Mouse (Mus musculus): ENCODE results near the gene Pigm.
A peak's percentile ranks its signal among the peaks of the same experiment; 100 is the strongest.

The Pigm gene

GRCm38 (mm10) chr1:172376198-172376667 is at the start of gene Pigm:
TSS of gene Pigm (plus strand) at chr1:172376546.
- DNase-seq (ENCODE audit: low read depth, low spot score), result peak; percentile 99

DNA sequence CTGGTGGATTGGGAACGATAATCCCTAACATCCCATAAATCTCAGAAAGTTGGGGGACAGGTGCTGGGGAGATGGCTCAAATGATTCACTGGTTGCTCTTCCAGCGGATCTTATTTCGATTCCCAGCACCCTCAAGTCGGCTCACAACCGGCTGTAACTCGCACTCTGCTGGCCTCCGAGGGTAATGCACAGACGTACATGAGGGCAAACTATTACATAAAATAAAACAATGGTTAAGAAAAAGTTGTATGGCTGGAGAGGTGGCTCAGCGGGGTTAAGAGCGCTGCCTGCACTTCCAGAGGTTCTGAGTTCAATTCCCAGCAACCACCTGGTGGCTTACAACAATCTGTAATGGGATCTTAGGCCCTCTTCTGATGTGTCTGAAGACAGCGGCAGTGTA is 49.7 kb upstream of the Pigm start:
- DNase-seq (ENCODE audit: low read depth, low spot score), result peak; percentile 84

DNA sequence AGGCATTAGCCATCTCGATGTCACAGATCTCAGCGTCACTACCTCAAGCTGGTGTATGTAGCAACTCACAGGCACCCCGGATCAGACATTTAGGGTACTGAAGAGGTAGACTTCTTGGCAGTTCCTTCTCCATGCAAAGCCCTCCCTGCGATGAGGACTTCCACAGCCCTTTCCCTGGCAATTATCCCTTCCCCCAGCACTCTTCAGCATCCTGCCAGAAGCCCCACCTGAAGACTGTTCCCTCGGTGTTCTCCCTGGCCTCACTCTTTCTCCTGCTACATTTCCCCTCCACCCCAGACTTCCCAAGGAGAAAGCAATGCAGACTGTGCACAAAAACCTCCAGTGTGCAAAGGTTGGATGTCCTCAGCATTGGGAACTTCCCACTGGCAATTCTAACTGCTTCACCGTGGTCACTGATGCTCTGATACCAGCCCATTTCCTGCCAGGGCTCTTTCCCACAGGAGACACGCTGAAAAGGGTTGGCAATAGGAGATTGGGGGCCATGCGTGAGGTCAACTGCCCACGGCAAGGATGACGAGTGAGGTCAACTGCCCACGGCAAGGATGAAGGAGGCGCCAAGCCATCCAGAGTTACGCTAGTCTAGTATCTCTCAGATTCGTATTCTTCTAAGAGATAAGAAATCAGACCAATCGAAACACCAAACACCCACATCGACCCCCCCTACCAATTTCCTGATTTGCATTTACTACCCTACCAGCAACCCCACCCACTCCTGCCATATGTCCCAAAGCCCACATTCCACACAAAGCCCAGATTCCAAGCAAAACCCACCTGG is 48.9 kb upstream of the Pigm start:
- no peak for DNase-seq (ENCODE audit: low read depth, low spot score)

- no peak for DNase-seq (ENCODE audit: low read depth, low spot score)
Observed at GRCm38 (mm10) chr1:172328041-172328440, 48.3 kb upstream of the Pigm start.

GRCm38 (mm10) chr1:172328461-172328860 is 47.9 kb upstream of the Pigm start:
- DNase-seq (ENCODE audit: low read depth, low spot score), result no peak

- no peak for DNase-seq (ENCODE audit: low read depth, low spot score)
Observed at GRCm38 (mm10) chr1:172329131-172329530, 47.2 kb upstream of the Pigm start, which contains the start of gene Kcnj9. TSS of gene Kcnj9 (minus strand) at chr1:172329318.

- no peak for DNase-seq (ENCODE audit: low read depth, low spot score)
Observed at GRCm38 (mm10) chr1:172329616-172330015, 46.7 kb upstream of the Pigm start.

GRCm38 (mm10) chr1:172331422-172331947 is 44.9 kb upstream of the Pigm start:
- DNase-seq (ENCODE audit: low read depth, low spot score), result no peak

DNA sequence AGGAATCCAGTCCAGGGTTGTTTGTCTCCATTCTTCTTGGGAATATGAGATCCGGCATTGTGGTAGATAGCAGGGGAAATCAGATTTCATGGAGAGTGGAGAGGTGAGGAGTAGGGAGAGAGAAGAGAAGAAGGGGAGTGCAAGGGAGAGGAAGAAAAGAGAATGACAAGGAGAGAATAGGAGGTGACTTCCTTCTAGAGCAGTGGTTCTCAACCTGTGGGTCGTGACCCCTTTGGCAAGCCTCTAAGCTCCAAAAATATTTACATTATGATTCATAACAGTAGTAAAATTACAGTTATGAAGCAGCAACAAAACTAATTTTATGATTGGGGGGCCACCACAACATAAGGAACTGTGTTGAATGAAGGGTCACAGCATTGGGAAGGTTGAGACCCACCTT is 43.4 kb upstream of the Pigm start:
- no peak for DNase-seq (ENCODE audit: low read depth, low spot score)

GRCm38 (mm10) chr1:172333512-172333911 is 42.8 kb upstream of the Pigm start:
- DNase-seq (ENCODE audit: low read depth, low spot score), result no peak

DNA sequence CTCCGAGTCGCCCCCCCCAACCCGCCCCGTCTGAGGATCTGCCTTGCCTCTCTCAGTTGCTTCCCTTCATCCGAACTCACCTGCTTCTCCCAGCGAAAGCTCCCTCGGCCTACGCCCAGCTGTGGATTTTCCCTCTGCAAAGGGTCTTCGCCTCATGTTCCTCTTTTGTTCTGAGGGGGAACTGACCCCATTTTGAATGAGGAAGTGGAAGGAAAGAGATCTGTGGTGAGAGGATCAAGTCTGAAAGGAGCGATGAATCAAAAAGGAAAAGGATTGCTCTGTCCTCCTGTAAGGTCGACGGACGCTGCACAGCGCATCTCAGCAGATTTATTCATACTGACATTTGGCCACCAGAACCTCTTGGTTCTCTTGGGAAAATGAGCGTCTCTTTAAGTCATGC is 40.5 kb upstream of the Pigm start:
- DNase-seq (ENCODE audit: low read depth, low spot score), result no peak

GRCm38 (mm10) chr1:172337411-172338185 is 38.7 kb upstream of the Pigm start:
- DNase-seq (ENCODE audit: low read depth, low spot score), result no peak

DNA sequence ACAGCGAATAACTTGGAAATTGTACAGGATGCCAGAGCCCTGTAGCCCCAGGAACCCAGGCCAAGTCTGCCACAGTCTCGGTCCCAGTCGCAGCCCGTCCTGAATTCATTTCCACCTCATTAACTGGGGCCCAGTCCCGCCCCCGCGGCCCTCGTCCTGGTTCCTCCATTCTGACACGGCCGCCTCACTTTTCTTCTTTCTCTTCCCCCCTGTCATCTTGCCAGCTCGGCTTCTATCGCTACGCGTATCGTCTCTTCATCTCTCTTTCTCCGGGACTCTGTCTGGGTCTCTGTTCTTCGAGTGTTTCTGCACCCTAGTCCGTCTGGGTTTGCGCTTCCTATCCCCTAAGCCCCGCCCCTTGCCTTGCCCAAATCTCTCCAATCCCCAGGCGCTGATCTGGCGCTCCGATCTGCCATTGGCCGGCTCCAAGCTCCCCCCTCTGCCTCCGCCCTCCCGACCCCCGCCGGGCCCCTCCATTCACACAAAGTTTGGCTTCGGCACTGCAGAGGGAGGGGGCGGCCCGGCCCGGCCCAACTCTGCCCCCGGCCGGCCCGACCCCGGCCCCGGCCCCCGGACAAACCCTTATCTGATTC is 35.5 kb upstream of the Pigm start, which contains the start of gene Kcnj10:
Gene Kcnj10 (plus strand): TSS at position 482 of the 593 bp plus-strand sequence.
- DNase-seq (ENCODE audit: low read depth, low spot score), result peak; percentile 92

GRCm38 (mm10) chr1:172341386-172341785 is 35.0 kb upstream of the Pigm start:
- DNase-seq (ENCODE audit: low read depth, low spot score), result no peak

- DNase-seq (ENCODE audit: low read depth, low spot score), result no peak
Observed at GRCm38 (mm10) chr1:172342729-172343128, 33.6 kb upstream of the Pigm start.

DNA sequence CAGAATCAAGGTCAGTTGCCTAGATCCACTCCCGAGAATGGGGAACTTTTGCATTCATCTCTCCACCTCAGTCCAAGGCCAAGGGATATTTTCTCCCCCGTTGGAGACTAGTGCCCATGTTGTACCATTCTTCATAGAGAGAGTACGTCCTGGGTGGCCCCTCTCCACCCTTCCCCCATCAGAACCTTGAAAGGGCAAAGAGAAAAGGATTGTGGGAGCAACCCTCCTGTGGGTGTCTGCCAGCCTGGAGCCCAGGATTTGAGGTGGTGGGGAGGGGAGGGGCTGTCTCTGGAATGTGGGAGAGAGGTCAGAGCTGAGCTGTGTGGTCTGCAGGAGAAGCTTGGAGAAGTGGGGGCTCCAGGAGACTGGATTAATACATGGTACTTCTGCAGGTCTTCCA is 32.4 kb upstream of the Pigm start:
- DNase-seq (ENCODE audit: low read depth, low spot score), result no peak

GRCm38 (mm10) chr1:172344820-172345219 is 31.5 kb upstream of the Pigm start:
- no peak for DNase-seq (ENCODE audit: low read depth, low spot score)

DNA sequence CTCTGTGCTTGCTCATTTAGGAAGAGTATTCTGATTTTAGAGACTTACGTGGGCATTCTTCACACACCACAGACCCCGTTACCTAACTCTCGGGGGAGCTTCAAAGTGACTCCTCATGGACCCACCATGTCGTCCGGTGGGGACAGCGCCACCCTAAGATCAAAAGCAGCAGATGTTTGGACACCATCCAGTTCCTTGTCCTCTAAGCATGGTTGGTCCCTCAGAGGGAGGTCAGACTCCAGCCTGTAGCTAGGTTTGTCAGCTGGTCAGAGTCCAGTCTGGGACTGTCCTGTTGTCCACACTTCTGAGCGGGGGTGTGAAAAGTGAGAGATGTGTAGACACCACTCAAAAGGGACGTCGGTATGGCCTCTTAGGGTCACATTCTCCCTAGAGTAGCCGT is 29.6 kb upstream of the Pigm start:
- DNase-seq (ENCODE audit: low read depth, low spot score), result no peak

DNA sequence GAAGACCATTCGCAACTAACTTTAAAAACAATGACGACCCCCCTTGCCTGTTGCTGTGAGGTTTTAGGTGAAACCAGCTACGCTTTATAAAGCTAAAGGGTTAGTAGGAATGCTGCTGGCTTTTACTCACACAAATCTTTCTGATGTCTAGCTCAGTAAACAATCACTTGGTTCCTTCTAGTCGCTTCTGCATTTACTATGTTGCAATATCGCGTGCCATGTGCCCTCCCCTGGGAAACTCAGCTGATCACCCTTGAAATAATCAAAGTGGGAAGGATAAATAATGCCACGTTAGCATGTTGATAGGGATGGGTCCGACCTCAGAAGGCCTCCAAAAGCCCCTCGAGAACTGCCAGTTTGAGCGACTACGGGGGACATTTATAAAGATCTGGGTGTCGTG is 29.0 kb upstream of the Pigm start:
- no peak for DNase-seq (ENCODE audit: low read depth, low spot score)

- no peak for DNase-seq (ENCODE audit: low read depth, low spot score)
Observed at GRCm38 (mm10) chr1:172349504-172349903, 26.8 kb upstream of the Pigm start.

- DNase-seq (ENCODE audit: low read depth, low spot score), result peak; percentile 82
Observed at GRCm38 (mm10) chr1:172349916-172350812, 26.2 kb upstream of the Pigm start.
